Mouse (Mus musculus) frontal cortex, adult (tissue): Measurements from ENCODE around the gene N6amt1.

Source experiments
- ATAC-seq: cut with Nextera tagmentation; 2 replicates; pipeline ENCODE4 v1.9.2; 2017; ENCODE audit warnings: mild to moderate bottlenecking, moderate library complexity, mixed read lengths; ENCODE audit not compliant: low TSS enrichment

The N6amt1 gene

DNA sequence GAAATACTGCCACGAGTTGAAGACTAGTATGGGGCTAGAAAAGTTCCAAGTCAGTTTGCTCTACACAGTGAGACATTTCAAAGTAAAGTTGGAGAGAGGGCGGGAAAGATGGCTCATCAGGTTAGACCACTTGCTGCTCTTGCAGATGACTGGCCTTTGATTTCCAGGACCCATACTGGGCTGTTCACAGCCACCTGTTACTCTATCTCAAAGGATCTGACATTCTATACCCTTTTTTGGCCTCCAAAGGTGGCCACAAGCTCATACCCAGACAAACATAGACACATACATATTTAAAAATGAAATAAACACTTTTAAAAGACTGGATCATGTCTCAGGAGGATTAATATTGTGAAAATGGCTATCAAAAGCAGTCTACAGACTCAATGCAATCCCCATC is 30.4 kb downstream of the N6amt1 start:
- ATAC-seq, result no peak

- ATAC-seq, result peak; percentile 72
Measured at GRCm38 (mm10) chr16:87387444-87387977, 33.5 kb downstream of the N6amt1 start.

GRCm38 (mm10) chr16:87393813-87394548 is 40.0 kb downstream of the N6amt1 start:
- ATAC-seq, result peak; percentile 97

DNA sequence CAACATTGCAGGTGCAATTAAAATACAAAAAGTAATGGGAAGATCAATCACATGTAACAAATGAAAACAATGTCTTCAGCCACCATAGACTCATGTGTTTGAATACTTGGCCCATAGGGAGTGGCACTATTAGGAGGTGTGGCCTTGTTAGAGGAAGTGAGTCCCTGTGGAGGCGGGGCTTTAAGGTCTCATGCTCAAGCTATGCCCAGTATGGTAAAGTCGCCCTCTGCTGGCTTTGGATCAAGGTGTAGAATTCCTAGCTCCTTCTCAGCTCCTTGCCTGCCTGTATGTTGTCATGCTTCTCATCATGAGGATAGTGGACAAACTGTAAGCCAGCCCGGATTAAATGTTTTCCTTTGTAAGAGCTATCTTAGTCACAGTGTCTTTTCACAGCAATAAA is 51.0 kb downstream of the N6amt1 start:
- ATAC-seq, result no peak
